Mouse (Mus musculus): ENCODE results near the gene Top2a. TPM values are rescaled to one million over a fixed set of nuclear protein-coding genes. Genes with fewer than 3 reads are reported as not detected.
A peak's percentile ranks its signal among the peaks of the same experiment; 100 is the strongest.

Top2a gene
- polyA plus RNA-seq, 1 experiment from 2014 or later: 178 TPM

DNA sequence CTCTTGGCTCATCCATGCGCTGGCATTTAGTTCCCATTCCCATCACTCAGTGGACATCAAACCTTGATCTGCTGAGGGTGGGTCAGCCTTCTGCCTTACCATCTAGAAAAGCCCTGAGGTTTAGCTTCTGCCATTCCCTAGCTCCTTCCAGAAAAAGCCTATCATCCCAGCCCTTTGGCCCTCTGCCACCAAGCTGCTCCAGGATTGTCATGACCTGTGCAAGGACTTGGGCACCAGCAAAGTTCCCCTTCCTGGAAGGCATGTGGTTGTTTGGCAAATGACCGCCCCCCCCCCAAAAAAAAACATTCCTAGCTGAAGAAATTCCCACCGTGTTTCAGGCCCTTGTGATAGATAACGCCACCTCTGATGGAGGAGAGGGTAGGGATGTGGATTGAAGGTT is 31.2 kb upstream of the Top2a start:
- H3K27ac ChIP-seq: peak overlapping the region; percentile 78
- peaks cover 22% of the 10 kb centered on the region for H3K4me1 ChIP-seq
- no peak for ATAC-seq (ENCODE audit: insufficient number of reproducible peaks, low FRiP score, low TSS enrichment, low read depth)
- 34% methylated on average over 4 of the region's 4 CpGs for WGBS
- no peaks in the 10 kb centered on the region for H3K9me3 ChIP-seq
- no peak overlapping the region for H3K9ac ChIP-seq
- no peak overlapping the region for H3K4me2 ChIP-seq
- no peak overlapping the region for H3K4me3 ChIP-seq
- peaks cover 27% of the 10 kb centered on the region for H3K36me3 ChIP-seq
- no peaks in the 10 kb centered on the region for H3K27me3 ChIP-seq

GRCm38 (mm10) chr11:99047643-99048042 is 23.7 kb upstream of the Top2a start:
- Histone ChIP-seq H3K9ac (no peak overlapping the region), H3K27ac (peak overlapping the region; percentile 91), H3K4me2 (peak overlapping the region; percentile 47), H3K27me3 (no peaks in the 10 kb centered on the region), H3K4me3 (peak overlapping the region; percentile 30; the same call in 1 of the 2 replicates), H3K9me3 (no peaks in the 10 kb centered on the region), H3K36me3 (peaks cover 49% of the 10 kb centered on the region), H3K4me1 (peaks cover 63% of the 10 kb centered on the region)
- ATAC-seq (ENCODE audit: insufficient number of reproducible peaks, low FRiP score, low TSS enrichment, low read depth): peak; percentile 30
- 47% methylated on average over 2 of the region's 2 CpGs for WGBS

- Histone ChIP-seq H3K4me1 (peaks cover 63% of the 10 kb centered on the region), H3K4me3 (peak overlapping the region; percentile 30; the same call in 1 of the 2 replicates), H3K36me3 (peaks cover 44% of the 10 kb centered on the region), H3K27me3 (no peaks in the 10 kb centered on the region), H3K9me3 (no peaks in the 10 kb centered on the region), H3K9ac (no peak overlapping the region), H3K4me2 (peak overlapping the region; percentile 47), H3K27ac (peak overlapping the region; percentile 91)
- 14% methylated on average over 5 of the region's 5 CpGs for WGBS
- peak; percentile 69 for ATAC-seq (ENCODE audit: insufficient number of reproducible peaks, low FRiP score, low TSS enrichment, low read depth)
These were observed 23.1 kb upstream of the Top2a start for GRCm38 (mm10) chr11:99047120-99047519.

DNA sequence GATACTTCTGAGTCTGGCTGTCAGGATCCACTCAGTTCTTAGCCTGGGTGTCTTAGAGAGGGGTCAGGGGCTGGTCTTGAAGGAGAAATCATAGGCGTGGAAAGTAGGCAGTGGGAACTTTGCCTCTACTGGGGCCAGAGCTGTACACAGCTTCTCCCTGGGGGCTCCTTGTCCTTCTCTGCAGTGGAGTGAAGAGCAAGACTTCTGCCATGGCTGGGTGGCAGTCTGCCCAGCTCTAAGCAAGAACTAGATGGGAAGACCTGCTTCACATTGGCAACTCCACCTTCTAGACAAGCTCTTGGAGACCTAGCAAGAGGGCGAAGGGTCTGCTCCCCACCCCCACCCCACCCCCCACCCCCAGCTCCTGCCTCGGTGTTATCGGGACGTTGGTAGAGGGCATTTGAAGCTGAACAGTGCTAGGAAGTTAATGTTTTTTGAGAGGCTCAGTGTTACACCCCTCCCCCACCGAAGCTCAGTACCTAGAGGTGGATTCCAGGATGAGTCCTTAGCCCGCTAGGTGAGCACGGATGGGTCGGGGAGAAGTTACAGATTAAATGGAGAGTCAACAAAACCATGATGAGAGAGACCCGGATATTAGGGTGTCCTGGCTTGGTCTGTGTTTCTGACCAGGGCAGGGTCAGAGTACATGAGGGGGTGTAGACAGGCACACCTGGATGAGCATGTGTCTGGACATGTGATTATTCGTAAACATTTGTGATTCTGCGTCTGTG is 21.3 kb upstream of the Top2a start:
- Histone ChIP-seq H3K27ac (peak overlapping the region; percentile 91), H3K27me3 (no peaks in the 10 kb centered on the region), H3K36me3 (peaks cover 26% of the 10 kb centered on the region), H3K4me1 (peaks cover 72% of the 10 kb centered on the region), H3K4me3 (peak overlapping the region; percentile 30), H3K4me2 (peak overlapping the region; percentile 47), H3K9ac (no peak overlapping the region), H3K9me3 (no peaks in the 10 kb centered on the region)
- WGBS: 61% methylated on average over 12 of the region's 12 CpGs
- ATAC-seq (ENCODE audit: insufficient number of reproducible peaks, low FRiP score, low TSS enrichment, low read depth): no peak

DNA sequence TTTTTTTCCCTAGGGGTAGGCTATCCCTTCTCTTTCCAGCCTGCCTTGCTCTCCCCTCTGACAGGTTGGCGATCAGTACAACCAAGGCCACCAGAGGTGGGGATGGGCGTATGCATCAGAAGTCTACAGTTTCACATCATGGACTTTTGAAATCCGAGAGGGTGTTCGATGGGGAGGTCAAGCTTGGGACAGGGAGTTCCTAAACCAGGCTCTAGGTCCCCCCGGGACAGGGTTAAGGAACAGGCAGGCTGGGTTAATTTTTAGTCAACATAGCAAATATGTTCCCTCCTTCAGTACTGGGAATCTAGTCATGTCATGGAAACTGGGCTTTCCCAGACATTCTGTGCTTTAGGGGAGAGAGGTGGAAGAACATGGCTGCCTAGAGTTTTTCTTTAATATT is 20.3 kb upstream of the Top2a start:
- peaks cover 67% of the 10 kb centered on the region for H3K4me1 ChIP-seq

DNA sequence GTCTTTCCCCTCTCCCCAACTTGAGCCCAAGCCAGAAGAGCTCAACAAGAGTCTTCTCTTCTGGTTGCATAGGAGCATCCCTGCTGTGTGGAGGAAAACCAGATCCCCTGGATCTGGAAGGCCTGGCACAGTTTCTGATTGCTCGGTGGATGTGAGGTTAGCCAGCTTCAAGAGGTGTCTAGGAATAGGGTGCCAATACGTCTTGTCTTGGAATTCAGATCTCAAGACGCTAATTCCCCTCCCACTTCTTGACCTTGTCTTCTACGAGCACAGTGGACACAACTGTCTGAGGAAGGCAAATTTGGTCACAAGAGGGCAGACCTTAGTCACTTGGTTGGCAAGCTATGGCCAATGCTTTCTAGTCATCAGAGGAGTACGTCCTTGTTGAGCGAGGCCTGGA is 19.6 kb upstream of the Top2a start:
- no peak overlapping the region for H3K9ac ChIP-seq
- no peaks in the 10 kb centered on the region for H3K9me3 ChIP-seq
- H3K4me1 ChIP-seq: peaks cover 62% of the 10 kb centered on the region
- H3K4me3 ChIP-seq: peak overlapping the region; percentile 30
- H3K27ac ChIP-seq: peak overlapping the region; percentile 91
- H3K27me3 ChIP-seq: no peaks in the 10 kb centered on the region
- ATAC-seq (ENCODE audit: insufficient number of reproducible peaks, low FRiP score, low TSS enrichment, low read depth): no peak
- 52% methylated on average over 6 of the region's 6 CpGs for WGBS
- peak overlapping the region; percentile 47 for H3K4me2 ChIP-seq
- H3K36me3 ChIP-seq: peaks cover 11% of the 10 kb centered on the region

More for the DNA sequence above, 20.3 kb upstream of the Top2a start:
- H3K36me3 ChIP-seq: peaks cover 18% of the 10 kb centered on the region
- H3K9me3 ChIP-seq: no peaks in the 10 kb centered on the region
- no peaks in the 10 kb centered on the region for H3K27me3 ChIP-seq
- no peak for ATAC-seq (ENCODE audit: insufficient number of reproducible peaks, low FRiP score, low TSS enrichment, low read depth)
- H3K4me2 ChIP-seq: peak overlapping the region; percentile 47
- 53% methylated on average over 5 of the region's 5 CpGs for WGBS
- H3K4me3 ChIP-seq: peak overlapping the region; percentile 30
- no peak overlapping the region for H3K9ac ChIP-seq
- peak overlapping the region; percentile 91; the same call in 1 of the 2 replicates for H3K27ac ChIP-seq

- Histone ChIP-seq H3K9me3 (no peaks in the 10 kb centered on the region), H3K4me3 (peak overlapping the region; percentile 81), H3K36me3 (peaks cover 4% of the 10 kb centered on the region), H3K27ac (peak overlapping the region; percentile 94), H3K4me2 (peak overlapping the region; percentile 82), H3K9ac (peak overlapping the region; percentile 97), H3K4me1 (peaks cover 56% of the 10 kb centered on the region), H3K27me3 (no peaks in the 10 kb centered on the region)
- 18% methylated on average over 12 of the region's 12 CpGs for WGBS
- ATAC-seq (ENCODE audit: insufficient number of reproducible peaks, low FRiP score, low TSS enrichment, low read depth): no peak
These were observed 18.9 kb upstream of the Top2a start for GRCm38 (mm10) chr11:99042834-99043431.

- Histone ChIP-seq H3K9me3 (no peaks in the 10 kb centered on the region), H3K4me3 (peak overlapping the region; percentile 81), H3K36me3 (no peaks in the 10 kb centered on the region), H3K4me1 (peaks cover 48% of the 10 kb centered on the region), H3K9ac (peak overlapping the region; percentile 97), H3K4me2 (peak overlapping the region; percentile 82), H3K27ac (peak overlapping the region; percentile 94), H3K27me3 (no peaks in the 10 kb centered on the region)
- 23% methylated on average over 16 of the region's 16 CpGs for WGBS
- ATAC-seq (ENCODE audit: insufficient number of reproducible peaks, low FRiP score, low TSS enrichment, low read depth): no peak
These were observed 18.1 kb upstream of the Top2a start for GRCm38 (mm10) chr11:99041841-99042780.

- H3K4me3 ChIP-seq: peak within 1 kb of the TSS; percentile 81
- H3K4me2 ChIP-seq: peak within 1 kb of the TSS; percentile 82
- no peaks in the 10 kb centered on the region for H3K9me3 ChIP-seq
- peak; percentile 84 for ATAC-seq (ENCODE audit: insufficient number of reproducible peaks, low FRiP score, low TSS enrichment, low read depth)
- peak within 1 kb of the TSS; percentile 94 for H3K27ac ChIP-seq
- no peaks in the 10 kb centered on the region for H3K36me3 ChIP-seq
- H3K9ac ChIP-seq: peak within 1 kb of the TSS; percentile 97
- under 1% methylated on average over 63 of the region's 63 CpGs for WGBS
- H3K4me1 ChIP-seq: peaks cover 40% of the 10 kb centered on the region
- H3K27me3 ChIP-seq: no peaks in the 10 kb centered on the region
These were observed 17.2 kb upstream of the Top2a start, which contains the start of gene Igfbp4 for GRCm38 (mm10) chr11:99041051-99041729. Gene Igfbp4, plus strand, starts transcription at chr11:99041244.

- peak overlapping the region; percentile 82 for H3K4me2 ChIP-seq
- ATAC-seq (ENCODE audit: insufficient number of reproducible peaks, low FRiP score, low TSS enrichment, low read depth): no peak
These were observed 16.5 kb upstream of the Top2a start for GRCm38 (mm10) chr11:99040346-99040974.

DNA sequence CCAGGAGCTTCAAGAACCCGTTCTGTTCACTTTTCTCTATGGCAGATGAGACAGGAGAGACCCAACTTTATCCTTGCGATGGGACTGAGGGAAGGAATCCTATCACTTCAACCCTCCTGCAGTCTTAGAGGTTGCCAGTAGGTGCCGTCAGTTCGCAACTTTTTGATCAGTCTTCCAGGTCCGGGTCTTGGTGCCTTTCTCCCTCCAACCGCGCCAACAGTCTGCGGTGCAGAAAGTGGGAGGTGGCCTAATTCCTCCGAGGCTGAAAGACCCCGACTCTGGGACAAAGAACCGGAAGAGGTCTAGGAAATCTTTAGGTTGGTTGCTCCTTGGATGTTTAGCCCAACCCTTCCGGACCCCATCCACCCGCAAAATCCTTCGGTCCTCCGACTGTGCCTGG is 15.8 kb upstream of the Top2a start:
- Histone ChIP-seq H3K27ac (peak overlapping the region; percentile 94), H3K9ac (peak overlapping the region; percentile 97), H3K4me2 (peak overlapping the region; percentile 82), H3K36me3 (no peaks in the 10 kb centered on the region), H3K9me3 (no peaks in the 10 kb centered on the region), H3K27me3 (no peaks in the 10 kb centered on the region), H3K4me1 (peaks cover 26% of the 10 kb centered on the region), H3K4me3 (peak overlapping the region; percentile 81)
- under 1% methylated on average over 15 of the region's 15 CpGs for WGBS
- ATAC-seq (ENCODE audit: insufficient number of reproducible peaks, low FRiP score, low TSS enrichment, low read depth): peak; percentile 62

More at GRCm38 (mm10) chr11:99040346-99040974, 16.5 kb upstream of the Top2a start:
- Histone ChIP-seq H3K4me3 (peak overlapping the region; percentile 81), H3K27me3 (no peaks in the 10 kb centered on the region), H3K27ac (peak overlapping the region; percentile 94), H3K4me1 (peaks cover 33% of the 10 kb centered on the region), H3K9me3 (no peaks in the 10 kb centered on the region), H3K36me3 (no peaks in the 10 kb centered on the region), H3K9ac (peak overlapping the region; percentile 97)
- WGBS: 1% methylated on average over 17 of the region's 17 CpGs

All from limb, embryonic 15.5 days (tissue).